Mouse (Mus musculus): ENCODE results near the gene Tbl3. TPM values are rescaled to one million over a fixed set of nuclear protein-coding genes. Genes with fewer than 3 reads are reported as not detected.
"Not testable (repeated sequence)": the region's sequence is repeated elsewhere in the genome, so short reads cannot be mapped to it uniquely, and the experiment has no call there.

Tbl3 gene
- polyA plus RNA-seq, 1 experiment from 2014 or later, result 50.5 TPM

DNA sequence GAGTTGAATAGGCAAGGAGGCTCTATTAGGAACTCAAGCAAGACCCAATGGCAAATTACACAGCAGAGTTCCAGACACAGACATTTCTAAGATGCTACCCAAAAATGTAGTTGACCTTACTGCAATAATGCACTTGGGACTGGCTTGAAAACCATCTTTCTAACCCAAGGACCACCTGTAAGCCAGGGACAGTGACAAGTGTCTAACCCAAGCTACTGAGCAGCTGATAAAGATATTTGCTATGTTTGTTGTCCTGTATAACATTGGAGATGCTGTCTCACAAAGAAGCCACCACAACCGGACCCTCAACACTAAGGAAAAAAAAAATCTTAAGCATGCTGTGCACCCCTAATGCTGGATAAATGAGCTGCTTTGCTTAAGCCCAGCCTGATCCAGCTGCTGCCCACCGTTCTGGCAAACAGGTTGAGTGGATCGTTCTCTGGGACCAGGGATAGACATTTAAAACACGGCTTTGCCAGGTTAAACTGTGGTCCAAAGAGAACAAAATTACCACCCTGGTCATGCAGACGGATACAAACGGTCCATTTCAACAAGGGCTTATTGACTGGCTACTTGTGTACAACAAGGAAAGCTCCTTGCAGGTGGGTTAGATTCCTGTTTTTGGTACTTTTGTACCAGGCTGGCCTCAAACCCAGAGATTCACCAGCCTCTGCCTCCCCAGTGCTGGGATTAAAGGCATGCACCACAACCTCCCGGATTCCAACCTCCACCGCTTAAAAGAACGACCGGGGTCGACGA, 15.8 kb upstream of the Tbl3 start:
- Histone ChIP-seq H3K4me3 (replicated peaks; ENCODE audit: low read depth, low read length) (peak overlapping the region; percentile 88), H3K9me3 (replicated peaks; ENCODE audit: low read length) (no peaks in the 10 kb centered on the region), H3K27me3 (ENCODE audit: insufficient read depth, low read length) (no peaks in the 10 kb centered on the region), H3K36me3 (ENCODE audit: insufficient read depth, low read length) (peaks cover 15% of the 10 kb centered on the region; the same call in 1 of the 2 replicates), H3K27ac (peak overlapping the region; percentile 91), H3K4me1 (replicated peaks; ENCODE audit: insufficient read depth, low read length) (peaks cover 8% of the 10 kb centered on the region), H3K9ac (ENCODE audit: low read depth, low read length) (peak overlapping the region; percentile 92), H3K4me2 (ENCODE audit: low read length) (peak overlapping the region; percentile 90)
- WGBS, result 1% methylated on average over 12 of the region's 12 CpGs
- no peak for DNase-seq (ENCODE audit: low spot score)
- no peak for ATAC-seq (replicated peaks; ENCODE audit: low FRiP score, low read depth)
- TF ChIP-seq CTCF (IDR thresholded peaks at IDR 0.05; ENCODE audit: low read depth), result no peak

DNA sequence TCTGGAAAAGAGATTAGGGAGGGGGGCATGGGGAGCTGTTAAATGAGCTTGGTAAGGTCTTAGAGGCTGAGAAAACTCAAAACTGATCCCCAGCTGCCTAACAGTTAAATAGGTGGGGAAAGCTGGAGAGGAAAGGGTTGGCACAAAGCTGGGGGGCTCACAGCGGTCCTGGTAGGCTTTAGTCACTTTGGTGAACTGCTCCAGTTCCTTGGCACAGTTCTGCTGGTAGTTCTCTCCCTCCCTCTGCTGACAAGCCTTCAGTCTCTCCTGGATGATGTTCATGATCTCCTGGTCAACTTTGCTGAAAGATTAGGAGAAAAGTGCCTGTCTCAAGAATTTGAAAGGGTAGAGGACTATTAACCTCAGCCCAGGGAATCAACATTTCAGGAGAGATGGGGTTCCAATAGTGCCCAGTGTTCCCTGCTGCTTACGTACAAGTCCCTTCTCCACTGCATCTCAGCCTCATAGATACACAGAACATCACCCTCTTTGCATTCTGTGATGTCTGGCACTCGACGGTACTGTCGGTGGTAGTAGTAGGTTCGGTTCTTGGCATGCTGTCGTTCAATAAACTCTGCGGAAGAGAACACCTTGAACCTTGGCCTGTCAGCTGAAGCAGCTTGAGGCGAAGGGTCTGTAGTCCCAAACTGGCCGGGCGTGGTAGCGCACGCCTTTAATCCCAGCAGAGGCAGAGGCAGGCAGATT, 14.9 kb upstream of the Tbl3 start:
- no peak for ATAC-seq (replicated peaks; ENCODE audit: low FRiP score, low read depth)

DNA sequence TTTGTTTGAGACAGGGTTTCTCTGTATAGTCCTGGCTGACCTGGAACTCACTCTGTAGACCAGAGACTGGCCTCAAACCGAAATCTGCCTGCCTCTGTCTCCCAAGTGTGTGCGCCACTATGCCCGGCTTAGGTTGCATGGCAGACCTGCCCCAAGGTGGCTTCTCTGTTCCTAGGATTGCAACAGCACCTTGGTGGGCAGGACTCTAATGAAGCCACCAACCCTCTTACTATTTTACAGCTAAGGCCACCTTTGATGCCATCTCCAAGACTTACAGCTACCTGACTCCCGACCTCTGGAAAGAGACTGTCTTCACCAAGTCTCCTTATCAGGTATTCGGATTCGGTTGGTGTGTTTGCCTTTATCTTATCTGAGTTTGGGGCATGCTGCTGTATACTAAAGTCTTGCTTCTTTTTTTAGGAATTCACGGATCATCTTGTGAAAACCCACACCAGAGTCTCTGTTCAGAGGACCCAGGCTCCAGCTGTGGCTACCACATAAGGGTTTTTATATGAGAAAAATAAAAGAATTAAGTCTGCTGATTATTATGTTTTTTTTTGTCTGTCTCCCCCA, 14.0 kb upstream of the Tbl3 start:
- Histone ChIP-seq H3K4me2 (ENCODE audit: low read length) (peak overlapping the region; percentile 90), H3K9ac (ENCODE audit: low read depth, low read length) (peak overlapping the region; percentile 57; the same call in 1 of the 2 replicates), H3K27ac (0 out of 2 replicates have a peak overlapping the region, but pooled peaks have one; percentile 25), H3K4me3 (replicated peaks; ENCODE audit: low read depth, low read length) (peak overlapping the region; percentile 82), H3K36me3 (ENCODE audit: insufficient read depth, low read length) (peaks cover 17% of the 10 kb centered on the region; the same call in 1 of the 2 replicates)
- not testable (repeated sequence) for H3K9me3 ChIP-seq (replicated peaks; ENCODE audit: low read length); H3K27me3 ChIP-seq (ENCODE audit: insufficient read depth, low read length); DNase-seq (ENCODE audit: low spot score); ATAC-seq (replicated peaks; ENCODE audit: low FRiP score, low read depth); H3K4me1 ChIP-seq (replicated peaks; ENCODE audit: insufficient read depth, low read length)
- 44% methylated on average over 7 of the region's 7 CpGs for WGBS

More for the DNA sequence above, 14.9 kb upstream of the Tbl3 start:
- Histone ChIP-seq H3K9me3 (replicated peaks; ENCODE audit: low read length) (no peaks in the 10 kb centered on the region), H3K36me3 (ENCODE audit: insufficient read depth, low read length) (peaks cover 15% of the 10 kb centered on the region; the same call in 1 of the 2 replicates), H3K4me1 (replicated peaks; ENCODE audit: insufficient read depth, low read length) (peaks cover 8% of the 10 kb centered on the region), H3K27me3 (ENCODE audit: insufficient read depth, low read length) (no peaks in the 10 kb centered on the region), H3K4me2 (ENCODE audit: low read length) (peak overlapping the region; percentile 90), H3K9ac (ENCODE audit: low read depth, low read length) (0 out of 2 replicates have a peak overlapping the region, but pooled peaks have one; percentile 23), H3K27ac (no peak overlapping the region), H3K4me3 (replicated peaks; ENCODE audit: low read depth, low read length) (no peak overlapping the region)
- no peak for TF ChIP-seq CTCF (IDR thresholded peaks at IDR 0.05; ENCODE audit: low read depth)
- 32% methylated on average over 13 of the region's 13 CpGs for WGBS
- DNase-seq (ENCODE audit: low spot score), result no peak

DNA sequence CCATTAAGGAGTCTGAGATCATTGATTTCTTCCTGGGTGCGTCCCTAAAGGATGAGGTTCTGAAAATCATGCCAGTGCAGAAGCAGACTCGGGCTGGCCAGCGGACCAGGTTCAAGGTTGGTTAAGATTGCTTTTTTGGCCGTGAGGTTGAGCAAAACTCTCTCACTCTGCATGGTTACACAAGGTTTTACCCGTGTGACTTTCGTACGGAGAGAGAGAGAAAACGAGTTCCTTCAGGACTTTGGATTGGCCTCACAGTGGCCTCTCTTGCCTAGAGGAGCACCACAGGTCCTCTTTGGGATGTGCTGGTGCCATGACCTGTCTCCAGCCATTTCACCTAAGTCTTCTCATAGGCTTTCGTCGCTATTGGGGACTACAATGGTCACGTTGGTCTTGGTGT, 13.2 kb upstream of the Tbl3 start:
- H3K36me3 ChIP-seq (ENCODE audit: insufficient read depth, low read length), result peaks cover 21% of the 10 kb centered on the region; the same call in 1 of the 2 replicates
- 0% methylated on average over 10 of the region's 11 CpGs for WGBS
- H3K4me1 ChIP-seq (replicated peaks; ENCODE audit: insufficient read depth, low read length); ATAC-seq (replicated peaks; ENCODE audit: low FRiP score, low read depth); H3K9me3 ChIP-seq (replicated peaks; ENCODE audit: low read length); DNase-seq (ENCODE audit: low spot score); H3K27me3 ChIP-seq (ENCODE audit: insufficient read depth, low read length): not testable (repeated sequence)
- H3K9ac ChIP-seq (ENCODE audit: low read depth, low read length), result peak overlapping the region; percentile 94
- peak overlapping the region; percentile 82 for H3K4me3 ChIP-seq (replicated peaks; ENCODE audit: low read depth, low read length)
- peak overlapping the region; percentile 75 for H3K4me2 ChIP-seq (ENCODE audit: low read length)
- H3K27ac ChIP-seq, result peak overlapping the region; percentile 95

GRCm38 (mm10) chr17:24719494-24720222, 12.2 kb upstream of the Tbl3 start:
- Histone ChIP-seq H3K27me3 (ENCODE audit: insufficient read depth, low read length) (no peaks in the 10 kb centered on the region), H3K4me2 (ENCODE audit: low read length) (peak overlapping the region; percentile 75), H3K9ac (ENCODE audit: low read depth, low read length) (peak overlapping the region; percentile 94), H3K36me3 (ENCODE audit: insufficient read depth, low read length) (peaks cover 21% of the 10 kb centered on the region; the same call in 1 of the 2 replicates), H3K9me3 (replicated peaks; ENCODE audit: low read length) (no peaks in the 10 kb centered on the region), H3K4me1 (replicated peaks; ENCODE audit: insufficient read depth, low read length) (peaks cover 8% of the 10 kb centered on the region), H3K4me3 (replicated peaks; ENCODE audit: low read depth, low read length) (peak overlapping the region; percentile 82), H3K27ac (peak overlapping the region; percentile 95)
- peak; percentile 97 for ATAC-seq (replicated peaks; ENCODE audit: low FRiP score, low read depth)
- TF ChIP-seq CTCF (IDR thresholded peaks at IDR 0.05; ENCODE audit: low read depth), result no peak
- under 1% methylated on average over 61 of the region's 61 CpGs for WGBS
- DNase-seq (ENCODE audit: low spot score), result peak; percentile 99
